Mouse (Mus musculus) Patski (cell line): Measurements from ENCODE around the gene Odam. TPM values are rescaled to one million over a fixed set of nuclear protein-coding genes. Genes with fewer than 3 reads are reported as not detected.

Experiments
- ATAC-seq: fragments of 100-300 bp; one replicate; pipeline ENCODE4 v1.8.0; 2021
- CTCF ChIA-PET: fragments of 350-600 bp; sonication (Branson Sonifier 250); formaldehyde crosslinking; loops from one replicate; lab custom pipeline; 2022; ENCODE audit warnings: inconsistent platforms; lab: Charles Lee
- POLR2A ChIA-PET: fragments of 350-600 bp; sonication (Branson Sonifier 250); formaldehyde crosslinking; loops from one replicate; lab custom pipeline; 2022; ENCODE audit warnings: antibody characterized with exemption, inconsistent platforms; lab: Charles Lee
- DNase-seq: peaks from one replicate; pipeline ENCODE4 v3.0.0-alpha.2; 2011; ENCODE audit warnings: low read depth, low spot score
- H3K27me3 ChIP-seq: fragments of 371-371 bp; one replicate; pipeline ENCODE4 v1.5.1; 2021
- CTCF ChIP-seq: fragments of 100-300 bp; IDR thresholded peaks from one replicate; pipeline ENCODE4 v1.5.1; 2021
- in situ Hi-C: fragments of 300-500 bp; cut with MboI; formaldehyde crosslinking; loops from 3 replicates; pipeline ENCODE4 v1.11.1; 2018; ENCODE audit warnings: low pct_unique_long_range_greater_than_20kb, mixed read lengths
- polyA plus RNA-seq: library from polyadenylated mRNA; unstranded; gene quantifications from one replicate; pipeline ENCODE4 v1.2.3, GENCODE M21; 2021

The Odam gene
- polyA plus RNA-seq: not detected

DNA sequence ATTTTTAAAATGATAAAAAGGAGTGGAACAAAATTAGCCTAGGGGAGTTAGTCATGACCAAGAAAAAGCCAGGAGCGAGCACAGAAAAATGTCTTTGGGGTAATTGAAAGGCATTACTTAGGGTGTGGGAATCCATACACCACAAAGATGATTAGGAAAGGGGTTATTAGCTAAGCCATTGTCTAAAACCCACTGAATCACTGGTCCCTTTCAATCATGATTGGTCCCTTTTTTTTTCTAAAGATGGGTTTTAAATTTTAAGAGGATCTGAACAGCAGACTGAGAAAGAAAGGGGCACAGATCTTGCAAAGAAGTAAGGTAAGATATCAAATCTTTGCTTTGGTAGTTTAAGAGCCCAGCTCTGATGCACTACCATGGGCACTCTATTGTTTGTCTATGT is at the start of gene Odam:
Gene Odam, plus strand, starts transcription at position 301 of the 400 bp plus-strand sequence.
- in situ Hi-C loops: no loop called here
- ChIA-PET CTCF (interaction anchor here (0.8 to 1.0 kb wide), 2 partner anchors 11 to 259 kb away, joined by 3 read pairs; no protein-coding TSS in a partner anchor), POLR2A (no interaction called here)

GRCm38 (mm10) chr5:87855136-87855716 is 29.6 kb upstream of the Odam start:
- no peak for TF ChIP-seq CTCF
- no peak for ATAC-seq
- no peak for DNase-seq

More for the DNA sequence above, at the start of gene Odam:
- no peaks in the 10 kb centered on the region for H3K27me3 ChIP-seq
- TF ChIP-seq CTCF: no peak
- DNase-seq (no peak), ATAC-seq (no peak)

GRCm38 (mm10) chr5:87870084-87870483 is 14.7 kb upstream of the Odam start:
- ATAC-seq: no peak
- in situ Hi-C loops: no loop called here
- ChIA-PET POLR2A (no interaction called here), CTCF (interaction anchor here (0.7 kb wide), 1 partner anchor 10 kb away, joined by 3 read pairs; no protein-coding TSS in a partner anchor)
- H3K27me3 ChIP-seq: no peaks in the 10 kb centered on the region
- DNase-seq: no peak
- no peak for TF ChIP-seq CTCF

More at GRCm38 (mm10) chr5:87855136-87855716, 29.6 kb upstream of the Odam start:
- ChIA-PET POLR2A (no interaction called here), CTCF (no interaction called here)
- H3K27me3 ChIP-seq: peaks cover 5% of the 10 kb centered on the region
- in situ Hi-C loops: no loop called here

DNA sequence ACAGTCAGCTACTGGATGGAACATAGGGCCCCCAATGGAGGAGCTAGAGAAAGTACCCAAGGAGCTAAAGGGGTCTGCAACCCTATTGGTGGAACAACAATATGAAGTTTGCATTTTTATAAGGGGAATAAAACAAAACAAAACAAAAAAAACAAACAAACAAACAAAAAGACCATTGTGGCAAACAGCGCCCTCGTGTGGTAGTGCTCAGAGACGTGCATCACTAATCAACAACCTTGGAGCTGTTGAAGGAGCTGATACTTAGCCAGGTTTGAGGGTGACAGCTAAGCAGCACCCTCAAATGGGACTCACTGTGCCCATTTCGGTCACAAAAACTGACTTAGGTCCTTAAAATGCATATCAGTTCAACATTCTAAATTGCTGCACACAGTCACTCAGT is 13.4 kb upstream of the Odam start:
- in situ Hi-C loops: no loop called here
- H3K27me3 ChIP-seq: peaks cover 1% of the 10 kb centered on the region
- DNase-seq (no peak), ATAC-seq (no peak)
- TF ChIP-seq CTCF: peak; percentile 53
- CTCF ChIA-PET: no interaction called here
- POLR2A ChIA-PET: no interaction called here

GRCm38 (mm10) chr5:87925372-87925771 is 40.5 kb downstream of the Odam start, which contains the start of gene Csn3:
TSS of gene Csn3 (plus strand) at chr5:87925579.
- H3K27me3 ChIP-seq: peaks cover 12% of the 10 kb centered on the region
- TF ChIP-seq CTCF: no peak
- ATAC-seq (no peak), DNase-seq (no peak)
- CTCF ChIA-PET: no interaction called here
- in situ Hi-C loops: no loop called here
- POLR2A ChIA-PET: no interaction called here

DNA sequence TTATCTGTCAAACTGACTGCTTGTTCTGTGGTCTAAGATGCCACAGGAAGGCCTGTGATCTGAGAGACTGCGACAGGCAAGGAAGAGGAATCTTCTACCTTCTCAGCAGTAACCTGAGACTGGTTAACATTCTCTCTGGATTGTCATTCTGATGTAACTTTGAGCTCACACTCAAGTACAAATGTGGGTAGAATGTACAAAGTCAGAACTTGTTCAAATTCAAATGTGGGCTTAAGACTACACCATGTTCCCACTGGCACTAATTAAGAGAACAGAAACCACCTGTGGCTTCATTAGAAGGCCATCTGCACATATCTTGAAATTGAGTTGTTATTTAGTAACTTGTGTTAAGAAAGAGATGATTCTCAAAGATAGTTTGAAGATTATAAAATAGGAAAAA is 46.8 kb downstream of the Odam start:
- DNase-seq: no peak
- no peak for ATAC-seq
- ChIA-PET POLR2A (no interaction called here), CTCF (no interaction called here)
- no peak for TF ChIP-seq CTCF
- peaks cover 5% of the 10 kb centered on the region for H3K27me3 ChIP-seq
- in situ Hi-C loops: no loop called here

DNA sequence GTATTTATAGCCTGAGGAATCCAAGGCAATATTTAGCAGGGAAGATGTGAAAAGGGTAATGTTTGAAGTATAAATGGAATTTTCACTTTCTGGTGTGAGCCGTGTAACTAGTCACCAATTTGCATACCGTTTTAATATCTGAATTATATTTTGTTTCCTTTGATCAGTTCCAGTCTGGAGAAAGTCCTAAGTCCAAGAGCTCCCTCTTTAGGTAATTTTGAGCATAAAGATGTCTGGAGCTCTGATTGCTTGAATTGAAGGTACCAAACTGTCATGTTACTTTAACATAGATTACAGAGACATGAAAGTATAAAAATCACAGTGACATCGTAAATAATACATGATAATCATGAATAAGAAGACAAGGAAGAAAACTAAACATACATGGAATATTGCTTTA is 55.9 kb downstream of the Odam start:
- DNase-seq (no peak), ATAC-seq (no peak)
- ChIA-PET CTCF (no interaction called here), POLR2A (no interaction called here)
- no peak for TF ChIP-seq CTCF
- no peaks in the 10 kb centered on the region for H3K27me3 ChIP-seq
- in situ Hi-C loops: no loop called here

DNA sequence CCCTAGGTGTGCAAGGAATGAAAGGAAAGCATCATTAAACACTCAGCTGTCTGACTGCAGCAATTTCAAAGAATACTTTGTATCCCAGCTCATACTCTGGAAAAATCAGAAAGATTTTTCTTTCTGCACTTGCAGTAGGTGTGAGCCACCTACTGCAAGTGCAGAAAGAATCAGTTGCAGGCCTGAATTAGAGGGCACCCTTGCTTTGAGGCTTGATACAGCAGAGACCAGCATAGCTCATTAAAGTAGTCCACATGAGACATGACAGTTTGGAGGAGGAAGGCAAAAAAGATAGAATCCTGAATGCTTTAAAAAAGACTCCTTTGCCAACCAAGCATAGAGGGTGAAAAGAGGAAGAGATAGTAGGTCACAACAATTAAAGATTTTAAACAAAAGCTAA is 57.7 kb downstream of the Odam start:
- DNase-seq (no peak), ATAC-seq (no peak)
- in situ Hi-C loops: no loop called here
- ChIA-PET CTCF (no interaction called here), POLR2A (no interaction called here)
- H3K27me3 ChIP-seq: no peaks in the 10 kb centered on the region
- no peak for TF ChIP-seq CTCF

Other genes with a start within 250 kb of the Odam start
- not detected for gene Csn1s1, start 218.8 kb upstream of the Odam start, polyA plus RNA-seq
- not detected for gene Csn2, start 185.4 kb upstream of the Odam start, polyA plus RNA-seq
- gene Csn1s2a, start 110.5 kb upstream of the Odam start, polyA plus RNA-seq: not detected
- gene Csn1s2b, start 76.9 kb upstream of the Odam start, polyA plus RNA-seq: not detected
- gene Prr27, start 59.3 kb upstream of the Odam start, polyA plus RNA-seq: not detected
- not detected for gene Csn3, start 40.5 kb downstream of the Odam start, polyA plus RNA-seq
- not detected for gene 2310003L06Rik, start 84.4 kb downstream of the Odam start, polyA plus RNA-seq
- gene Gm28434, start 84.5 kb downstream of the Odam start, polyA plus RNA-seq: not detected
- gene Cabs1, start 94.4 kb downstream of the Odam start, polyA plus RNA-seq: not detected
- not detected for gene Smr3a, start 117.5 kb downstream of the Odam start, polyA plus RNA-seq
- not detected for gene Smr2, start 201.5 kb downstream of the Odam start, polyA plus RNA-seq
- gene Gm11116, start 226.5 kb downstream of the Odam start, polyA plus RNA-seq: not detected